Mouse (Mus musculus) E14TG2a.4 (cell line): Measurements from ENCODE around the gene Ehd1.

ENCODE experiments used
- CTCF ChIP-seq: conservative IDR thresholded peaks from 2 replicates; pipeline ENCODE4 v1.5.1; 2014; ENCODE audit warnings: low read length
- NANOG ChIP-seq: IDR thresholded peaks from 2 replicates; pipeline ENCODE4 v1.6.1; 2014; ENCODE audit warnings: borderline replicate concordance, low read length, mixed read lengths
- POU5F1 ChIP-seq: IDR thresholded peaks from 2 replicates; pipeline ENCODE4 v1.6.1; 2014; ENCODE audit warnings: low read length, borderline replicate concordance

GRCm38 (mm10) chr19:6318145-6318544 lies 41.6 kb downstream of the Ehd1 start:
- TF ChIP-seq CTCF (no peak), POU5F1 (no peak), NANOG (no peak)
